Mouse (Mus musculus) liver, adult 2 months (tissue): ENCODE results near the gene Zfp574.

Source experiments
- CTCF ChIP-seq: fragments of 200-500 bp; IDR thresholded peaks from 2 replicates; pipeline ENCODE4 v1.5.1; 2011; ENCODE audit warnings: low read depth, low read length, control low read depth
- POLR2A ChIP-seq: fragments of 200-500 bp; IDR thresholded peaks from 2 replicates; pipeline ENCODE4 v1.6.1; 2011; ENCODE audit warnings: low read length, control low read depth; ENCODE audit not compliant: insufficient read depth; ENCODE audit errors: extremely low read depth

GRCm38 (mm10) chr7:25067338-25067737, 5.0 kb upstream of the Zfp574 start:
- no peak for TF ChIP-seq CTCF
- no peak for TF ChIP-seq POLR2A
